Mouse (Mus musculus) erythroblast, adult 5-6 weeks (primary cell): ENCODE results near the gene Inca1. TPM values are rescaled to one million over a fixed set of nuclear protein-coding genes. Genes with fewer than 3 reads are reported as not detected.

Experiments
- ATAC-seq: replicated peaks from 2 replicates; pipeline ENCODE4 v1.8.0; 2016; ENCODE audit warnings: moderate number of reproducible peaks, mild to moderate bottlenecking, moderate TSS enrichment, inconsistent platforms; ENCODE audit not compliant: poor library complexity, low FRiP score, severe bottlenecking
- total RNA-seq, 2 experiments: library from RNA; stranded (forward) in 1 of 2; stranded (reverse) in 1 of 2; fragments of 150-400 nt in 1 of 2; fragments of 200-764, 138-1000 nt in 1 of 2; gene quantifications; 2 replicates each; pipeline versions ENCODE4 v1.2.3 to v1.2.4; 2015 to 2017; ENCODE audit warnings: low replicate concordance in 2 of 2

Inca1 gene
- total RNA-seq (2015; ENCODE audit: low replicate concordance) (not detected in 2 replicates), total RNA-seq (2017; ENCODE audit: low replicate concordance) (not detected in 2 replicates)

DNA sequence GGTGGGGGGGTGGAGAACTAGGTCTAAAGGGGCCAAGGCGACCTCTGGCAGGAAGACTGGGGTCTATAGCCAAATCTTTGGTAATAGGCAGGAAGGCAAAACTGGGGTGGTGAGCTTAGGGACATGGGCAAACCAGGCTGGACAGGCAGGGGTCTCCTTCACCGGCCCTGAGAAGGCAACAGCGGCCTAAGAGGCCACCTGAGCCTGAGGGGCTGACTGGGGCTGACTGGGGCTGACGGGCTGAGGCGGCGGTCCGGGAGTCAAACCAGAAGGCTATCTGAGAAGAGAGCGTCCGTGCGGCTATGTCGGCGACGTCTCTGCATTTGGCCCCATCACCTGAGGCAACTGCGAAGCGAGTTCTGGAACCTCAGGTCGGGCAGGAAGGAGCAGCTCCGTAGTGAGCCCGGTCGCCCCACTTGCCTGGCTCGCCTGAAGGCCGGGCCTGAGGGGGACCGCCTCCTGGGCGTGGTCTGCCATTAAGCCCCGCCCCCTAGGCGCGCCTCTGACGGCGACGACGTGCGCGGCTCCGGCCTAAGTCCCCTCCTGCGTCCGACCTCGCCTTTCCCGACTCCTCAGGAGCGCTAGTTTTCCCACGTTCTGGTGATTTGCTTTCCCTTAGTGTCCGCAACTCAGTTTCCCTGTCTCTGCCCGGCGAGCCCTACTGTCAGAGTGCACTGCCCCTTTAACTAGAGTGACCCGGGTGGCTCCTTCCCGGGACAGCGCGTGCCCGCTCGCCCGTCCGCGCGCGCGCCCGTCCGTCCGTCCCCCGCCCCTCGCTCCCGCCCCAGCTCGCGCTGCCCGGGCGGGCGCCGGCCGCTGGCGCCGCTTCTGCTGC, at the start of gene Inca1, which contains the start of gene Kif1c:
Gene Inca1, minus strand, starts transcription at position 434 of the 835 bp plus-strand sequence.
Gene Kif1c, plus strand, starts transcription at position 827 of the 835 bp plus-strand sequence.
- ATAC-seq = peak; percentile 96

DNA sequence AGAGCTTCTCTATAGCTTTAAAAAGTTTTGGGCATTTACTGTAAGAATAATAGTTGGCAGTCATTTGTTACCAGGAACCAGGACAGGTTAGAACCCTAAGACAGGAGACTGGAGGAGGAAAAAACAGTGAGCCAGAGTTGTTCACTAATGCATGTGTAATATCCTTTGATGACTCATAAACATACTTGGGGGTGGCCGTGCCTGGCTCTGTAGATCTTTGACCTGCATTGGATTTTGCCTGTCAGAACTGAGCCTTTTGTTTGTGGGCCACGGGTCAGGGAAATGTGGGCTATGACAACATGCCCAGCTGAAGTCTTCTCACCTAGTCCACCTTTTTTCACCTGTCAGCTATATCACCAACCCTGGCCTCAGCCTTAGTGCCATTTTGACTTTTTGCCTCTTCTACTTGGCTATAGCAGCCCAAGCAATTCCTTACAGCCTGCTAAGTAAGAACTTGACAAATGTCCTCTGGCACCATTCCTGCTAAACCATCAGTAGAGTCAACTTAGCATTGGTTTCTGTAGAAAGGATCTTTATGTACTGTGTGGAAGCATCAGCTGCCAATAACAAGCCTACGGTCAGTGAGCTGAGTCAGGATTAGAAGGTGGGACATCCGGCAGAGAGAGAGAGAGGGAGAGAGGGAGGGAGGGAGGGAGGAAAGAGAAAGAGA, 48.1 kb upstream of the Inca1 start:
- ATAC-seq = no peak

DNA sequence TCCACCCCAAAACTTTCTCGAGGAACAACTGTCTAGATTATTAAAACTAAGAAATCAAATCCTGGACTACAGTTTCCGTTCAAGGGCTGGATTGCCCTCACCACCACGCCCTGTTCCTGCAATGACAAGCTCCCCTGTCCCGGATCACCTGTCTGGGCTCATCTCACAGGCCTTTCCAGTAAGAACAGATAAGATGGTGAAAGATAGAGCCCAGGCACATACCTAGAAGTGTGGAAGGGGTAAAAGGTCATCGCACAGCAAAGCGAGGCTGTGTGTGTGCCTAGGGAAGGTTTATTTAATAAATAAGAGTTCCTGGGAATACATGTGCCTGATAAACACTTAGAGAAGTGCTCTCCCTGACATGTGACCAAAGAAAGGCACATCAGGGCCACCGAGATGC, 45.7 kb upstream of the Inca1 start:
- ATAC-seq = no peak

DNA sequence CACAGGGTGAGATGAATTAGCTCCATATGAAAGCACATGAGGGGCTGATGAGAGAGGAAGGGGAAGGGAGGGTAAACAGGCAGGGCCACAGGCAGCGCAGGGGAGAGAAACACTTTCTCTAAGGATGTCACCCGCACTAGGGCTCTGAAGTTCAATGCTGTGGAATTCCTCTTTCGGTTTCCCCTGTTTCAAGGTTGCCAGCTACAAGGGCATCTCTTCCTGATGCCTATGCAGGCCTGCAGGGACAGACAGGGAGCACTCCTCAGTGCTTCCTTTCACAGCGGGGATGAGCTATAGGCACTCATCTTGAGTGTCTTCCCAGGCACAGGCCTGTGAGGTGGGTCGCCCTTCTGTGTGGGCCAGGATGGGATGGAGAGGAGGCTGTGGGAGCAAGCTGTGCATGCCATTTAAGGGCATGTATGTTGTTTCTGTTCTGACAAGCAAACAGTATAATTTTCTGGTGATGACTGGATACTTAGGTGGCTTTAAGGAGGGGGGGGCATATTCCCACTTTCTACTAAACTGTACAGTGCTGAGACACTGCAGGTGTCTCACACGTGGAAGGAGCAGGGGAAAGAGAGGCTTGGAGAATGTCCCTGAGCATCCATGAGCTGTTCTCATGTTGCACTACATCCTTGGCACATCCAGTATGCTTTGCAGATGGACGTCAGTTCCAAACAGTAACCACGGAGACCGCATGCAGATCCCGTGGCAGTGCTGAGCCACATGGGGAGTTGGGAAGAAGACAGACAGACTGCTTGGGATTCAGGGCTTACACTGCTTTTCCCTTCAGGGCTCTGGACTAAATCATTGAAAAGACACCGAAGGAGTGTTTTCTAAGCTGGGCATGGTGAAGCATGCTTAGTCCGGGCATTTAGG, 42.9 kb upstream of the Inca1 start:
- no peak for ATAC-seq

DNA sequence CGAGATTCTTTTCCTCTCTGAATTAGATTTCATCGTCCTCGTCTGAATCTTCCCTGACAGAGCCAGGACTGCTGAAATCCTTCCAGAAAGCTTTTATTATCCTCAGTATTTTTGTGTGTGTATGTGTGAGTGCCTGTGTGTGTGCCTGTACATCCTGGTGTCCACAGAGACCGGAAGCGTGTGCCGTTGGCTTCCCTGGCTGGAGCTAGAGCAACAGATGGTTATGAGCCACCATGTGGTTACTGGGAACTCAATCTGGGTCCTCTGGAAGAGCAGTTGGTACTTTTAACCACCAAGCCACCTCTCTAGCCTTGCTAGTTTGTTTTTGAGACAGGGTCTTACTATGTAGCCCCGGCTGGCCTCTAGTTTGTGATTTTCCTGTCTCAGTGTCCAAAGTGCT, 42.2 kb upstream of the Inca1 start:
- no peak for ATAC-seq

DNA sequence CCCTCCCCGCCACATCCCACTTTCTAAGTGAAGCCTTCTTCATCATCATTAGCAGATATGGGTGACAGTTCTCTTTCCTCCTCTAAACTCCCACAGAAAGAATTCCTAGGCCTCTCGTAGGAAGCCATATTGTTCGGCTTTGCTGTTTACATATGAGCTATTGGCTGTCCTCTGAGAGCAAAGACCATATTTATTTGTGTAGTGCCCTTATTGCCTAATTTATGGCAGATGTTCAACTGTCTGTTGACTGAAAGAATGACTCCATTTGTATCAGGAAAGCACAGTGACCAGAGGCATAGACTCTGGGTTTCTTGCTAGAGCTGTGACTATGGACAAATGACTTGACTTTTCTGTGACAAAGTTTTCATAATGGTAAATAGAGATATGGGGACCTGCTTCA, 41.6 kb upstream of the Inca1 start:
- no peak for ATAC-seq

DNA sequence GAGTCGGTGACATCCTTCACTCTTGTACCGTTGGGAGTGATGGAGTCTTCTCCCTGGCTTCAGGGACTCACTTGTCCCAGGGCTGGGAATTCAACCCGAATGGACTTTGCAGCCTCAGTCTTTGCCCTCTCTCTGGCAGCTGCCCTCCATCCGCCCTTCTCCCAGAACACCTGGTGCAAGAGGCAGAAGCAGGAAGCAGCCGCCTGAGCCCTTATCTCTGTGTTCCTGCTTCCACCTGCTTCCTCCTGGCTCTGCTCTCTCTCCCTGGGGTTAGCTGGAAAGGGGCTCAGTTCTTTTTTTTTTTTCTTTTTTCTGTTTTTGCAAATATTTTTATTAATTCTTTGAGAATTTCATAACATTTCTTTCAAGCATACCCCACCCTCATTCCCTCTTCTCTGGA, 37.8 kb upstream of the Inca1 start:
- ATAC-seq = no peak

DNA sequence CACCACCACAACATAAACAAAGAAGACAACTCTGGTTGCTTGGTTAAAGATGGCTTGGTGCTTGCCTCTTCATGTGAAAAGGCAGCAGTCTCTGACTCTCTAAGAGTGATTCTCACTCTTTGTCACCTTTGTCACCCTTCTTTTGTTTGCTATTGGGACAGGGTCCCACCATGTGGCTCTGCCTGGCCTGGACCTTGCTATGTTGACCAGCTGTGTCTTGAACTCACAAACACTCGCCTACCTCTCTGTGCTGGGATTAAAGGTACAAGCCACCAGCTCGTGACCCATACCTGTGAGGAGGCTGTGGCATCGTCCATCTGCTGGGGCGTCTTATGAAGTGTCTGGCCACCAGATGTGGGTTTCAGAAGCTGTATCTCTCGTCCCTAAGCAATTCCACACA, 33.3 kb upstream of the Inca1 start:
- no peak for ATAC-seq

DNA sequence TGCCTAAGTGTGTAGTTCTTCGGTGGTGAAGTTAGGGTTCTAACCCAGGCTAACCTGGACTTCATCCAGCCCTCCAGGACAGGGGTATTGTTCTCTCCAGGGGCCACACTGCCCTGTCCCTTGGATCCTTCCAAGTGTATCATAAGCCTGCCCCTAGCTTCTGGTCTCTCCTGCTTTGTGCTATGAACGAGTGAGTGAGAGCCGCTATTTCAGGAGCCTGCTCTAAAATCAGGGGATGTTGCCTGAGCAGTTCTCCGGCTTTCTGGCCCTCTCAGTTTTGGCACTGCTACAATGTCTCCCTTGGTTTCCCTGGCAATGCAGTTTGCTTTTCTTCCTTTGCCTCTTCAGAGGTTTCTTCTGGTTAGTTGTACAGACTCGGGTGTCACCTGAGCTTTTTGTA, 31.2 kb upstream of the Inca1 start:
- no peak for ATAC-seq

DNA sequence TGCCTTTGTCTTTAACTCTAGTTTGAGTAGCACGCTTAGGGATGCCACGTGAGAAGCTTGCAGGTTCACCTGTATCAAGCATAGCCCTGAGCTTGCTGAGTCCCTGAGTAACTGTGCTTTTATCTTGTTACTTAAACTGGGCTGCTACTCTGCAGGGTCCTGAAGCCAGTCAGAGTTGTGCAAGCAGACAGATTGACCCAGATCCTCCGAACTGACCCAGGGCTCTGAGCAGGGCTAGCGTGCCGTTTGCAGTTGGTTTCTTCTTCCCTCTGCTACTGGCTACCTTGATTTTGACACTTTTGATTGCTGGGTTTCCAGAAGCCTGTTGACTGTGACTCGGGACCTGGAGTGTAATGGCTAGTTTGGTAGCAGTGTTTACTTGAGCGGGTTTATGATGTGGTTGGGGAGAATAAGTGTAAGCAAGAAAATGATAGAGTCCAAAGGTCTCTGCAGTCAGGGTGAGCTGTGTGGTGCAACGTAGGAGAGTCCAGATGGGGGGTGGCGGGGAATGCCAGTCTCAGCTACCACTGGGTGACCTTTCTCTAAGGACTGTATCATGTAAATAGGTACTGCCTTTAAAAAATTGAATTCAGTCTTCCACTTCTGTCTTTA, 30.6 kb upstream of the Inca1 start:
- ATAC-seq = no peak

DNA sequence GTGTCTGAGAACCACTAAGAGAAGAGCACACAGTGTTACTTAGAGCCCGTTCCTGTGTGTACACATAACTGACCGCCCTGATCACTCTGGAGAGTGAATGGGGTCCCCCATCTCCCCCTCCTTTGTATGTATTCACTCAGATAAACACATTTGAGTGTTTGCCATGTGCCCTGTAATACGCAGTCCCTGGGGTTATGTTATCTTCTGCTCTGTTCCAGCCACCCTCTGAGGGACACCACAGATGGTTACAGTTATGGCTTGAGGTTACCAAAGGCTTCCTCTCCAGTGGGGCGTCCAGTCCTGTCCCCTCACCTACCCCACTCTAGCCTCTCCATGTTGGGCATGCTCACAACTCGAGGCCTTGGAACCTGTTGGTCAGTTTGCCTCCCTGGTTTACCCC, 27.4 kb upstream of the Inca1 start:
- ATAC-seq = no peak

DNA sequence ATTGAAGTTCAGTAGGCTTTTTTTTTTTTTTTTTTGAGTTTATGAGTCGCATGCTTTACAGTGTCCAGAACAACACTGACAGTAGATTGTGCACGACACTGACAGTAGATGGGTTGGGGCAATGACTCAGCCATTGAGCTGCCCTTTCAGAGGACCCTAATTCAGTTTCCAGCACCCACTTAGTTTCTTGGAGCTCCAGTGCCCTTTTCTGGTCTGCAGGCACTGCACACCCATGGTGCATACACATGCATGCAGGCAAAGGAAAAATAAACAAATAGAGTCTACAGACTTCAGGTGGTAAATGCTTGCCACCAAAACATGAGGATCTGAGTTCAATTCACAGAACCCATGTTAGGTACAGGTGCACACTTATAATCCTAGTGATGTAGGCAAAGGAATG, 26.6 kb upstream of the Inca1 start:
- ATAC-seq = no peak

DNA sequence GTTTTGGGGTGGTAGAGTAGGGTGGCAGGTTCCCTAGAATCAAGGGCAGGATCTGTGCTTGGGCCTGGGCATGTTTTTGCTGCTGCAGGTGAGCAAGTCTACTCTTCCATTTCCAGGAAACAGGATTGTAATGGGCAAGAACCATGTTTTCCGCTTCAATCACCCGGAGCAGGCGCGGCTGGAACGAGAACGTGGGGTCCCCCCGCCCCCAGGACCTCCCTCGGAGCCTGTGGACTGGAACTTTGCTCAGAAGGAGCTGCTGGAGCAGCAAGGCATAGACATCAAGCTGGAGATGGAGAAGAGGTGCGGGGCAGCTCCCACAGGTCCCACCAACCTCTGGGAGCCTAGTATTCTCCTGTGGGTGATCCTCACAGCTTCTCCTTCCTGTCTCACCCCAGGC, 24.8 kb upstream of the Inca1 start:
- no peak for ATAC-seq

DNA sequence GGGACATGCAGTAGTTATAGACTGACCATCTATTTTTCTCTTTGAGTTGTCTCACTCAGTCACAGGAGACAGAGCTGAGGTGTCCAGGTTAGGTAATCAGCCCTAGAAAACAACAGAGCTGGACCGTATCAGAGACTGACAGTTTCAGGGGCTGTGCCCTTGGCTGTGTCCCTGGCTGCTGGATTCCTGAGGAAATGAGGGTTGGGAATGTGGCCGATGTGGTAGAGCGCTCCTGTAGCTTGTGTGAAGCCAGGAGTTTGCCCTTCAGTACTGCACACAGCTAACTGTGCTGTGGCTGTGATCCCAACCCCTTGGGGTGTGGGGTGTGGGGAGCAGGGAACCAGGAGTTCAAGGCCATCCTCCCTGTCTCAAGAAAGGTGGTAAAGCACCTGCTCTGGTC, 21.1 kb upstream of the Inca1 start:
- ATAC-seq = no peak

DNA sequence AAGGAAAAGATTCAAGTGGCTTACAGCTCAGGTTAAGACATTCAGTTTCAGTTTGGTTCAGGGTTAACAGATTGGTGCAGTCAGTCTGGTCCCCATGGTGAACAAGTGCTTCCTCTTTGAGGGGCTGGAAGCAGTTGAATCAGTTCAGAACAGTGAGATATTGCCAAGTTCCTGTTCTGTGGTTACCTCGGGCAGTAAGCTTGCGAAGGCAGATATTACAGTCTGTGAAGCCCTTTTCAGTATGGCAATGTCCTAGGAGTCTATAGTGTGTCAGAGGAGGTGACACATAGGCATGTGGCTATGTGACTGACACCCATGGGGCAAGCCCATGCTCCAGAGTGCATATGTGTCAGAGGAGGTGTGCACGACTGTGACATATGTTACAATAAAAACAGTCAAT, 20.6 kb upstream of the Inca1 start:
- ATAC-seq = no peak

DNA sequence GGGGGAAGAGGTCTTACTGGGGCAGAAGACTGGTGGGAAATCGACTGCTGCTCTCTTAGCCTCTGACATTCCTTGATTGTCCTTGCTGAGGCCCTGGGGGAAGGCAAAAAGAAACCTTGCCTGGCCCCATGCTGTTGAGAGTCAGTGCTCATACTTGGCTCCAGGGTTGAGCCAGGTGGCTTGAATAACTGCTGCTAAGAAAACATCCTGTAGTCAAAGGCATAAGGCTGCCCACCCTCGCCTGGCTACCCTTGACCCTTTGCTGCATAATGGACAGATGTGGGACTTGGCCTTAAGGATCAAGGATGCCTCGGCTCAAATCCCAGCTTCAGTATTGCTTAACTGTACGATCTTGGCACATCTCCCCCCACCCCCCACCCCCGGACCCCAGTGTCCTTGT, 18.5 kb upstream of the Inca1 start:
- no peak for ATAC-seq

DNA sequence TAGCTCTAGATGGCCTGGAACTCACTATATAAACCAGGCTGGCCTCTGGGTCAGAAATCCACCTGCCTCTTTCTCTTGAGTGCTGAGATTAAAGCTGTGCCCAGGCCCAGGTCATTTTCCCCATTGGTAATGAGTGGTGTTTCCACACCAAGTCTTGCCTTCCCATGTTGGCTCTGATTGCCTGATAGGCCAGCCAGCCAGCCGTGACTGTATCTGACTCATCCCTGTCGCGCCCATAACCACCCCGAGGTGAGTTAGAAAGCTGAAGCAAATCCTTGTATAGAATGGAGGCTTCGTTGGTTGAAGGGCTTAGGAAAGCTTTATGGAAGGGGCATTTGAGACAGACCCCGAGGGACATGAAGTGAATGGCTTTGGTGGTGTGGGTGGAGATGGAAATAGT, 15.9 kb upstream of the Inca1 start:
- no peak for ATAC-seq

DNA sequence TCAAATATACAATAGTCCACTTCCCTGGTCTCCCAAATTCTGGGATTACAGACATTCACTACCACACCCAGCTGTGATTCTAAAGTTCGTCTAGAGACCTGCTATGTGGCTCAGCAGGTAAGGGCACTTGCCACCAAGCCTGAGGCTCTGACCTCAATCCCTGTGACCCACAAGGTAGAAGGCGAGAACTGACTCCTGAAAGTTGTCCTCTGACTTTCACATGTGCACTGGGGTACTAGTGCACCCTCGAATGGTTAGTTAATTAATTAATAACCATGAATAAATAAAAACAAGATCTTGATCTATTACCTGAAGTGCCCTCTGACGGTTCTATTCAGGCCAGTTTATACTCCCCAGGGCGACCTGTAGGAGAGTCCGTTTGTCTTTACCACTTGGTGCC, 13.3 kb upstream of the Inca1 start:
- ATAC-seq = no peak

DNA sequence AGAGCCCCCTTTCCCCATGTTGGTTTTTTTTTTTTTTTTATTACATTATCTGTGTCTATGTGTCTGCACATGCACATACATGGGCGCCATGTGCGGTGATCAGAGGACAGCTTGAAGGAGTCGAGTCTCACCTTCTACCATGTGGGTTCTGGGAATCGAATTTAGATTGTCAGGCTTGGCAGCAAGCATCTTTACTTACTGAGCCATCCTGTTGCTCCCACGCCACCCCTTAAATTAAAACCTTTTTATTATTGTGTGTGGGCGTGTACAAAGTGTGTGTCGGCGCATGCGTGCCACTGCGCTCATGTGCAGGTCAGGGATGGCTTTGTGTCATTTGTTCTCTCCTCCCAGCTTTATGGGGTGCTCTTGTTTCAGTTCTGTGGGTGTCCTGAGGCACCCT, 11.1 kb upstream of the Inca1 start:
- ATAC-seq = no peak

DNA sequence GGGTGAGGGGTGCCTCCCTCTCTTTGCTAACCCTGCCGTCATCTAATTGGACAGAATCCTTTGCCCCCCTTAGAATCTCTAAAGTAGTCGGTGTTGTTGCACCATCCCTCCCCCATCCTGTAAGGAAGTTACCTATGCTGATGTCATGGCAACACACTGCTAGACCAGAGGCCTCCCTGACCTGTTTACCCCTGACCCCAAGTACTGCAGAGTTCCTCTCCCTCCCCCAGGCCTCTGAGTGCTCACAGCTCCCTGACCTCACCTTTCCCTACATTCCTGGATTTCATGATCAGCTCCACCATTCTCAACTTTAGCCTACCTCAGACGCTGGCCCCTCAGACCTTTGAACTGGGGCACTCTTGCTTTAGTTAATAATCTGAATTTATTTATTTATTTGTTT, 6.2 kb upstream of the Inca1 start:
- no peak for ATAC-seq
